Mouse (Mus musculus): ENCODE measurements at regions not wholly inside any gene's neighbourhood (a gene's known extent, or its start where the extent isn't known, plus 50 kb on each side); places are given as distances from the start of the nearest gene placed in this dataset.

- no peak for DNase-seq
Measured at GRCm38 (mm10) chr9:47350301-47350700, 179.7 kb upstream of the Cadm1 start.

GRCm38 (mm10) chr9:47351036-47351435 is 178.9 kb upstream of the Cadm1 start:
- no peak for DNase-seq

GRCm38 (mm10) chr9:47353017-47353416 is 177.0 kb upstream of the Cadm1 start:
- DNase-seq, result no peak

- DNase-seq, result no peak
Measured at GRCm38 (mm10) chr9:47353972-47354371, 176.0 kb upstream of the Cadm1 start.

GRCm38 (mm10) chr9:47354423-47354822 is 175.6 kb upstream of the Cadm1 start:
- DNase-seq, result no peak

GRCm38 (mm10) chr9:47354866-47355265 is 175.1 kb upstream of the Cadm1 start:
- DNase-seq, result no peak

GRCm38 (mm10) chr9:47357756-47358399 is 172.1 kb upstream of the Cadm1 start:
- peak; percentile 46 to 58 for DNase-seq

- no peak for DNase-seq
Measured at GRCm38 (mm10) chr9:47358400-47358767, 171.6 kb upstream of the Cadm1 start.

- no peak for DNase-seq
Measured at GRCm38 (mm10) chr9:47363086-47363485, 166.9 kb upstream of the Cadm1 start.

GRCm38 (mm10) chr9:47364762-47365161 is 165.2 kb upstream of the Cadm1 start:
- no peak for DNase-seq

- no peak for DNase-seq
Measured at GRCm38 (mm10) chr9:47367266-47367957, 162.6 kb upstream of the Cadm1 start.

- DNase-seq, result no peak
Measured at GRCm38 (mm10) chr9:47368015-47368901, 161.7 kb upstream of the Cadm1 start.

GRCm38 (mm10) chr9:47372296-47372695 is 157.7 kb upstream of the Cadm1 start:
- no peak for DNase-seq

- no peak for DNase-seq
Measured at GRCm38 (mm10) chr9:47374086-47374485, 155.9 kb upstream of the Cadm1 start.

GRCm38 (mm10) chr9:47376645-47377044 is 153.3 kb upstream of the Cadm1 start:
- no peak for DNase-seq

GRCm38 (mm10) chr9:47378541-47378940 is 151.4 kb upstream of the Cadm1 start:
- DNase-seq, result no peak

- no peak for DNase-seq
Measured at GRCm38 (mm10) chr9:47380361-47380760, 149.6 kb upstream of the Cadm1 start.

GRCm38 (mm10) chr9:47384185-47384854 is 145.7 kb upstream of the Cadm1 start:
- no peak for DNase-seq

- DNase-seq, result no peak
Measured at GRCm38 (mm10) chr9:47386646-47387045, 143.3 kb upstream of the Cadm1 start.

GRCm38 (mm10) chr9:47387221-47387620 is 142.8 kb upstream of the Cadm1 start:
- DNase-seq, result no peak

GRCm38 (mm10) chr9:47387716-47388300 is 142.2 kb upstream of the Cadm1 start:
- no peak for DNase-seq

GRCm38 (mm10) chr9:47389901-47390300 is 140.1 kb upstream of the Cadm1 start:
- DNase-seq, result no peak
